Mouse (Mus musculus) layer of hippocampus, adult 8-10 months (tissue): ENCODE measurements around the gene Zfp711. TPM values are rescaled to one million over a fixed set of nuclear protein-coding genes. Genes with fewer than 3 reads are reported as not detected.

Source experiments
- DNase-seq, 2 experiments: peaks; one replicate each; pipeline ENCODE4 v3.0.0; 2022; ENCODE audit warnings: low spot score in 2 of 2
- total RNA-seq, 4 experiments: library from RNA; stranded (reverse); gene quantifications; 2 replicates each; pipeline ENCODE4 v1.2.4; 2022

The Zfp711 gene
- 10 to 100 TPM in 1 of 4 experiments, 1 to 10 TPM in 3; 8.2 to 11.0 (median 9.2) TPM for total RNA-seq

DNA sequence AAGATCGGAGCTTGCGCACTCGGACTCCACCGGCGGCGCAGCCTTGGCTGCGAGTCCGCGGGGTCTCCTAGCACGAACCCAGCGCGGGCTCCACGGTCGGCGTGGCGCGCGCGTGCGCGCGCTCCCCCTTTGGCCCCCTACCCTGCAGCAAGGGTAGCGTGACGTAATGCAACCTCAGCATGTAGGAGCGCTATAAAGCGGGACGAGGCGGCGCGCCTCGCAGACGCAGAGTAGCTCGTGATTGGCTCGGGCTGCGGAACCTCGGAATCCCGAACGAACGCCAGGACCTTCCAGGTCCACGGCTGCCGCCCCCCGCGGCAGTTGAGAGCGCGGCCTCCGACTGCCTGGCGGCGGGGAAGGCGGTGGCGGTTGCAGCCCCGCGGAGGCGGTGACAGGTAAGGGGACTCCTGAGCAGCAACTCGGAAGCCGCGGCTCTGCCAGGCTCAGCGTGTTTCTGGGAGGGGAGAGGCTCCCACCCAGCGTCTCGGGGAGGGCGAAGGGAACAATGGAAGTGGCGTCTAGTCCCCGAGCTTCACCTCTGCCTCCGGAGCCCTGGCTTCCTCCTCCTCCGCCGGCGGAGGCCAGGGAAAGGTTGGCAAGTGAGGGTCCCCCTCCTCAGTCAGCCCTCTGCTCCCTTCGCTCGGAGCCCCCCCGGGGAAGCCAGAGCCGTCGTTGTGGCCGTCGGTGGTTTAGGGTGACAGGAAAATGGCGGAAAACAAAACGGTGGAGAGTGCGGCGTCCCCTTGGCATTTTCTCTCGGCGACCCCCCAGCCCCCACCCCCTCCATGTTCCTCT is at the start of gene Zfp711:
Zfp711 (plus strand) TSS at position 16 of the 795 bp plus-strand sequence.
- DNase-seq: peak; percentile 32 to 55

DNA sequence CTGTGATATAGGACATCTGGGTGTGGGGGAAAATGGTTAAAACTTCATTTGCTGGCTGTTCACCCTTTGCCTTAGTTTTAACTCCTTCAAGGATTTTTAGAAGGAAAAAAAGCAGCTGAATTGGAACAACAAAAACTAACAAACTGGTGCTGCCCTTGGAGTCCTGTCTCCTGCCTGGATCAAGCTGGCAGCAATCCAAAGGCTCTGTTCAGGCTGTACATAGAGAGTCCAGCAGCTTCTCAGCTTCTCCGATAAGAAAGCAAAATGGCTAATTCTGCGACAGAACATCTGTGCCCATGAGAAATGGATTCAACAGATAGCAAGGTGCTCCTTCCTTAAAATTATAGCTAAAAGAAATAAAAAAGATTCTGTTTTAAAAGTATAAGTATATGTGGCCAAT is 32.6 kb upstream of the Zfp711 start:
- DNase-seq: no peak

DNA sequence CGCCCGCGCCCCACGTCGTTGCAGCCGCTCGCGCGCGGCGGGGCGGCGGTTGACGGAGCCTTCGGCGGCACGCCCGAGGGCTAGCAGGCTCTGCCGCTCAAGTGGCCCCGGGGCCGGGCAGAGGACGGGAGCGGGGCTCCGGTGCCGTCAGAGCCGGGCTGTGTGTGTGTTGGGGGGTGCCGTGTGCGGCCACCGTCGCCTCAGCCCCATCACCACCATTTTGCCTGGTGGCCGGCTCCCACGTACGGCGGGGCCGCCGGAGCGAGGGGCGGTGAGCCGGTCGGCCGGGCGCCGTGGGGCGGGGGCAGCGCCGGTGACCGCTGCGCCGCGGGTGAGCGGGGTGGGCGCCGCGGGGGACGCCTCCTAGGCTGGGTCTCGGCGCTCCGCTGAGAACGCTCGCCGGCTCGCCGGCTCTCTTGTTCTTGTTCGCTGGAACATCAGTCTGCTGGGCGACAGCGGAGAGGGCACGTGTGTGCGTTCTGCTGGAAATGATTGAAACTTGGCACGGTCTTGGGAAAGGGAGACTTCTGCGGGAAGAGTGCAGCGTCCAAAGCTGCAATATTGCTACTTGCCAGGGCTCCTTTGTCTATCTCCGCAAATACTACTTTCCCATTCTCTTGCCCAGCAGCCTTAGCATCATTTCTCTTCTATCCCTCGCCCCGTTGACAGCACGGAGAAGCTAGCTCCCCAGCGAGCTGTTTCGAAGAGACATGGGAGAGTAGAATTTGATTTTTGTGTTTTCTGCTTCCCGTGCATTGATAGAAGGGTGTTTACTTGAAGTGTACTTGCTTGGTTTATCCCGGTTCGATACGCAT is 1.2 kb downstream of the Zfp711 start:
- DNase-seq: peak in 1 of 2 experiments; percentile 11

DNA sequence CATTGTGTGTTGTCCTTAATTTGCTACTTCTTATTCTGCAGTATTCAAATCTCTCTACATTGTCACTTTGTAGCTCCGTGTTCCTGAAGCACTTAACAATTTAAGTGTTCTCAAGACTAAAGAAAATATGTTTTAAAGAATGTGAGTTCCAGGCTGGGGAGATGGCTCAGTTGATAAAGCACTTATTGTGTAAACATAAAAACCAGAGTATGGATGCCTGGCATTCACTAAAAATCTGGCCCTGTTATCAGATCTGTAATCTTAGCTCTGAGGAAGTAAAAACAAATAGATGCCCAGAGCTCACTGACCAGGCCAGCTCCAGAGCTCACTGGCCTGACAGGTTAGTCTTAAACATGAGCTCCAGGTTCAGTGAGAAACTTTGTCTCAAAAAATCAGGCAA is 75.2 kb downstream of the Zfp711 start:
- no peak for DNase-seq

DNA sequence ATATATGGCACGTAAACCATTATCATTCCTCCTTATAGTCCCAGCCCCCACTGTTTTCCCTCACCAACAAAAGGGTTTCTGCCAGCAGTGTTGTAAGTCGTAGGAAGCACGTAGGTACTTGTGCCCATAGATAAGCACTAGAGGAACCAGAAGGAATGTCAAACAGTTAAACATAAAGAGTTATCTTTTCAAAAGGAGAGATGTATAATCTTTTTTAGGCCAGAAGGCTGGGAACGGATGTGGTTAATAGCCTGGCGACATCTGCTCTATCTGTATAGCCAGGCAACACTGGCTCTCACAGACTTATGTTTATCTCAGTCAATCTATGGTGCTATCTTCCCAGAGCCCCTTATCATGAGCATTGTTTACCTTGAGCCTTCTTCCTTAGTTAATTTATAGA is 80.3 kb downstream of the Zfp711 start:
- no peak for DNase-seq

Other genes starting within 250 kb of the Zfp711 start
- gene Satl1, start 193.7 kb upstream of the Zfp711 start, total RNA-seq: not detected
- not detected for gene 2010106E10Rik, start 105.3 kb upstream of the Zfp711 start, total RNA-seq
- gene Pof1b, start 98.1 kb downstream of the Zfp711 start, total RNA-seq: not detected